Mouse (Mus musculus) midbrain, embryonic 13.5 days (tissue): Measurements from ENCODE around the gene Hist1h2ad. TPM values are rescaled to one million over a fixed set of nuclear protein-coding genes. Genes with fewer than 3 reads are reported as not detected.
"Not testable (repeated sequence)": the region's sequence is repeated elsewhere in the genome, so short reads cannot be mapped to it uniquely, and the experiment has no call there.

Experiments used
- ATAC-seq: fragments of 200-750 bp; cut with Nextera tagmentation; 2 replicates; pipeline ENCODE4 v1.8.0; 2017; ENCODE audit warnings: mild to moderate bottlenecking, moderate TSS enrichment, moderate library complexity
- H3K27ac ChIP-seq: fragments of 300-500 bp; sonication (generic); 2 replicates; pipeline ENCODE4 v1.5.1; 2015; ENCODE audit warnings: inconsistent platforms, mild to moderate bottlenecking, moderate library complexity
- H3K27me3 ChIP-seq: fragments of 300-500 bp; sonication (generic); 2 replicates; pipeline ENCODE4 v1.6.1; 2015; ENCODE audit warnings: mild to moderate bottlenecking, inconsistent platforms
- H3K36me3 ChIP-seq: fragments of 300-500 bp; sonication (generic); 2 replicates; pipeline ENCODE4 v1.6.1; 2015; ENCODE audit warnings: mild to moderate bottlenecking, inconsistent platforms
- H3K4me1 ChIP-seq: fragments of 300-500 bp; sonication (generic); replicated peaks from 2 replicates; pipeline ENCODE4 v1.6.1; 2015; ENCODE audit warnings: inconsistent platforms
- H3K4me2 ChIP-seq: fragments of 300-500 bp; sonication (generic); replicated peaks from 2 replicates; pipeline ENCODE4 v1.6.1; 2015; ENCODE audit warnings: moderate library complexity, mild to moderate bottlenecking, inconsistent platforms
- H3K4me3 ChIP-seq: fragments of 300-500 bp; sonication (generic); replicated peaks from 2 replicates; pipeline ENCODE4 v1.5.1; 2015; ENCODE audit warnings: mild to moderate bottlenecking, inconsistent platforms
- H3K9ac ChIP-seq: fragments of 300-500 bp; sonication (generic); replicated peaks from 2 replicates; pipeline ENCODE4 v1.6.1; 2015; ENCODE audit warnings: mild to moderate bottlenecking, inconsistent platforms
- H3K9me3 ChIP-seq: fragments of 300-500 bp; sonication (generic); 2 replicates; pipeline ENCODE4 v1.6.1; 2016; ENCODE audit warnings: mild to moderate bottlenecking, inconsistent platforms
- WGBS: fragments of 180-500 bp; shearing (Covaris S2); methylation state at CpG from one replicate; pipeline ENCODE4 v1.1.7; 2015; 5-methylcytosine and 5-hydroxymethylcytosine counted together
- polyA plus RNA-seq: library from polyadenylated mRNA; unstranded; fragments of >200 nt; fragmentation: Nextera tagmentation; extraction: Ambion mirVana; gene quantifications from 2 replicates; pipeline ENCODE4 v1.2.1, GENCODE M21; 2015

Hist1h2ad gene
- polyA plus RNA-seq, 1 experiment from 2014 or later = 1.7 TPM

DNA sequence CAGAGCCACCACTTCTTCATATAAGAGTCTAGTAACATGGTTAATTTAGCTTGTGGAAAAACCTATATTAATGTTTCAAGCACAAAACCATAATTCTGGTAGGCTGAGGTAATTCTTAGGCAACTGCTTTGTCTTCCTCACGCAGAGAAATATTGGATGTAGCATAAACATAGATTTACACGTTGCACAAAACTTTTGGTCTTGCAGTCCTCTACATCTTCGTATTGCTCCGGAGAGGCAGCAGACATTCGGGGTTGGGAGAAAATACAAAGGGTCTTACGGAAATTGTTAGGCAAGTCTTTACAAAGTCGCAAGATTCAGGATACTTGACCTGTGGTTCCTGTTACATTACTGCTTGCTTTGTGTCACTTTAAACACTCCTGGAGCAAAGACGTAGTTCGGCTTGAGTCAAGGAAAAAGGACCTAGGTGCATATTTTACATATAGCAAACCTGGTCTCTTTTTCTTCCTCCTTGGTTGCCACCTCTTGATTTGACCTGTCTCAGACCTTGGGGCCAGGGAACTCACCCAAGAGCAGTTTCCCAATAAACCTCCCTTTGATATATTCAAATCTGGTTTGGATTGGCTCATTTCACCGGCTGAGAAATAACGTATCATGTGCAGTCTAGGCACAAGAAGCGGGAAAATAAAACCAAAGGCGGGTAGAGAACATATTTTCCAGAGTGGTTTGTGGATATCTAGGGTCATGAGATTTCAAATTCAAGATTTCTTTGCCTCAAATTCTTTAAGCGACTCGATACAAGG is 39.6 kb upstream of the Hist1h2ad start:
- H3K27ac ChIP-seq = peak overlapping the region; percentile 72
- peak overlapping the region; percentile 76 for H3K4me2 ChIP-seq
- peaks cover 47% of the 10 kb centered on the region for H3K4me1 ChIP-seq
- peak; percentile 0; the same call in 1 of the 2 replicates for ATAC-seq
- no peaks in the 10 kb centered on the region for H3K27me3 ChIP-seq
- no peaks in the 10 kb centered on the region for H3K9me3 ChIP-seq
- H3K9ac ChIP-seq = peak overlapping the region; percentile 48
- WGBS = under 1% methylated on average over 15 of the region's 15 CpGs
- no peaks in the 10 kb centered on the region for H3K36me3 ChIP-seq
- peak overlapping the region; percentile 55 for H3K4me3 ChIP-seq

DNA sequence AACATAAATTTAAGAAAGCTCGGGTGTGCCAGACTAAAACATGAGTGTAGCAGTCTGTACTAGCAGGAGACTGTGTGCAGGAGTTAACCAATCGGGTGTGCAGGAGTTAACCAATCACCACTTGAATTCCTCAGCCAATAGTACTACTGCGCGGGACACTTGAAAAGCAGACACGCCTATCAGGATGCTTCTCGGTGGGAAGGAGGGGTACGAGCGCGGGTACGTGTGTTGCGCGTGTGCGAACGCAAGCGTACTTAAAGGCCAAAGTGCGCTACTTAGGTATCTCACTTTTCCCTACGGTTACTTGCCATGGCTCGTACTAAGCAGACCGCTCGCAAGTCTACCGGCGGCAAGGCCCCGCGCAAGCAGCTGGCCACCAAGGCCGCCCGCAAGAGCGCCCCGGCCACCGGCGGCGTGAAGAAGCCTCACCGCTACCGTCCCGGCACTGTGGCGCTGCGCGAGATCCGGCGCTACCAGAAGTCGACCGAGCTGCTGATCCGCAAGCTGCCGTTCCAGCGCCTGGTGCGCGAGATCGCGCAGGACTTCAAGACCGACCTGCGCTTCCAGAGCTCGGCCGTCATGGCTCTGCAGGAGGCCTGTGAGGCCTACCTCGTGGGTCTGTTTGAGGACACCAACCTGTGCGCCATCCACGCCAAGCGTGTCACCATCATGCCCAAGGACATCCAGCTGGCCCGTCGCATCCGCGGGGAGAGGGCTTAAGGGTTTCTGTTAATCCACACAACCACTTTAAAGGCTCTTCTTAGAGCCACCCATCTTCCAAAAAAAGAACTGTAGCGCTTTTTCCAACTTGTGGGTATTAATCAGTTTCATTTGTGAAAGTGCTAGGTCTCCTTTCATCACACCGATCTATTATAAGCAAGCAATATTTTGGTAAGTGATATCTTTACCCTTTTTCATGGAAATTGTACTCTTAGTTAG is 38.8 kb upstream of the Hist1h2ad start, which contains the start of gene Hist1h3g:
TSS of gene Hist1h3g (plus strand) at position 286 of the 939 bp plus-strand sequence.
- ATAC-seq = peak; percentile 91
- H3K4me1 ChIP-seq = peaks cover 42% of the 10 kb centered on the region
- H3K27me3 ChIP-seq, H3K9me3 ChIP-seq, H3K36me3 ChIP-seq: not testable (repeated sequence)
- peak within 1 kb of the TSS; percentile 59 for H3K9ac ChIP-seq
- H3K27ac ChIP-seq = peak within 1 kb of the TSS; percentile 72
- peak within 1 kb of the TSS; percentile 55 for H3K4me3 ChIP-seq
- peak within 1 kb of the TSS; percentile 76 for H3K4me2 ChIP-seq
- WGBS = under 1% methylated on average over 48 of the region's 62 CpGs

- no peak overlapping the region for H3K27ac ChIP-seq
- peak overlapping the region; percentile 55 for H3K4me3 ChIP-seq
- no peaks in the 10 kb centered on the region for H3K9me3 ChIP-seq
- peaks cover 42% of the 10 kb centered on the region for H3K4me1 ChIP-seq
- ATAC-seq = no peak
- H3K36me3 ChIP-seq = no peaks in the 10 kb centered on the region
- H3K9ac ChIP-seq = peak overlapping the region; percentile 59
- 18% methylated on average over 7 of the region's 7 CpGs for WGBS
- H3K27me3 ChIP-seq = no peaks in the 10 kb centered on the region
- H3K4me2 ChIP-seq = peak overlapping the region; percentile 76
Observed at GRCm38 (mm10) chr13:23536076-23536822, 37.9 kb upstream of the Hist1h2ad start.

GRCm38 (mm10) chr13:23537006-23537710 is 37.0 kb upstream of the Hist1h2ad start:
- H3K27me3 ChIP-seq = no peaks in the 10 kb centered on the region
- peak overlapping the region; percentile 76 for H3K4me2 ChIP-seq
- H3K9me3 ChIP-seq = no peaks in the 10 kb centered on the region
- no peak overlapping the region for H3K27ac ChIP-seq
- peaks cover 38% of the 10 kb centered on the region for H3K4me1 ChIP-seq
- H3K4me3 ChIP-seq = no peak overlapping the region; the same call in 1 of the 2 replicates
- 79% methylated on average over 3 of the region's 3 CpGs for WGBS
- no peak overlapping the region for H3K9ac ChIP-seq
- no peak for ATAC-seq
- no peaks in the 10 kb centered on the region for H3K36me3 ChIP-seq

- no peak overlapping the region for H3K4me3 ChIP-seq
- no peak overlapping the region for H3K4me2 ChIP-seq
- H3K9me3 ChIP-seq = no peaks in the 10 kb centered on the region
- no peaks in the 10 kb centered on the region for H3K36me3 ChIP-seq
- H3K9ac ChIP-seq = no peak overlapping the region
- no peaks in the 10 kb centered on the region for H3K27me3 ChIP-seq
- ATAC-seq = no peak
- 75% methylated on average over 5 of the region's 5 CpGs for WGBS
- H3K27ac ChIP-seq = no peak overlapping the region
- peaks cover 33% of the 10 kb centered on the region for H3K4me1 ChIP-seq
Observed at GRCm38 (mm10) chr13:23538249-23538648, 35.9 kb upstream of the Hist1h2ad start.

DNA sequence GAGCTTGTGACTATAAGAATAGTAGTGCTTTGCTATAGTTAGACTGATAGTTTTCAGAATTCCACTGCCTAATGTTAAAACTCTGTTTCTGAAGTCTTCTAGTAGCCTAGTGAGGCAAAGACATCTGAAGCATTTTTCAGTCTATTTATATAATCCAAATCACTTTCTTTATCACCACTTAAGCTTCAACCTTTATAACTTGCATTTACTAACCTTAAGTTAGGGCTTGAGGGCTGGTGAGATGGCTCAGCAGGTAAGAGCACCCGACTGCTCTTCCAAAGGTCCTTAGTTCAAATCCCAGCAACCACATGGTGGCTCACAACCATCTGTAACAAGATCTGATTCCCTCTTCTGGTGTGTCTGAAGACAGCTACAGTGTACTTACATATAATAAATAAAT is 34.4 kb upstream of the Hist1h2ad start:
- peaks cover 25% of the 10 kb centered on the region for H3K4me1 ChIP-seq
- H3K9ac ChIP-seq, H3K27me3 ChIP-seq, H3K4me3 ChIP-seq, H3K4me2 ChIP-seq, ATAC-seq, H3K9me3 ChIP-seq, H3K27ac ChIP-seq, H3K36me3 ChIP-seq: not testable (repeated sequence)
- WGBS = 70% methylated on average over 1 of the region's 1 CpGs

DNA sequence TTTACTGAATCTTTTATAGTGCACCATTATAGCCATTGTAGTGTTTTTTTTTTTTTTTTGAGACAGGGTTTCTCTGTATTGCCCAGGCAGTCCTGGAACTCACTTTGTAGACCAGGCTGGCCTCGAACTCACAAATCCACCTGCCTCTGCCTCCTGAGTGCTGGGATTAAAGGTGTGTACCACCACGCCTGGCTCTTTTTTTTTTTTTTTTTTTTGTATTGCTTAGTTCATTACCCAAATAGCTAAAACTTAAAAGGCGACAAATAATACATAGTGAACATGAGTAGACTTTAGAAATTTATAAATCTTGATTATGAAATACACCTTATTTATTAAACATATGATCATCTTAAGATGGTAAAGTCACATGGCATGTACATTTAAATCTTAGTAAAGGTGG is 32.7 kb upstream of the Hist1h2ad start:
- H3K27me3 ChIP-seq = no peaks in the 10 kb centered on the region
- 90% methylated on average over 3 of the region's 3 CpGs for WGBS
- H3K9ac ChIP-seq = no peak overlapping the region
- no peaks in the 10 kb centered on the region for H3K36me3 ChIP-seq
- no peak overlapping the region for H3K27ac ChIP-seq
- no peak for ATAC-seq
- H3K4me2 ChIP-seq = no peak overlapping the region
- no peaks in the 10 kb centered on the region for H3K9me3 ChIP-seq
- peaks cover 16% of the 10 kb centered on the region for H3K4me1 ChIP-seq
- no peak overlapping the region for H3K4me3 ChIP-seq

GRCm38 (mm10) chr13:23542225-23542980 is 31.8 kb upstream of the Hist1h2ad start:
- not testable (repeated sequence) for H3K36me3 ChIP-seq, H3K9me3 ChIP-seq, H3K27me3 ChIP-seq, H3K4me1 ChIP-seq, ATAC-seq
- 2% methylated on average over 3 of the region's 3 CpGs for WGBS
- peak overlapping the region; percentile 49 for H3K4me3 ChIP-seq
- peak overlapping the region; percentile 72 for H3K4me2 ChIP-seq
- peak overlapping the region; percentile 82 for H3K27ac ChIP-seq
- peak overlapping the region; percentile 65 for H3K9ac ChIP-seq

DNA sequence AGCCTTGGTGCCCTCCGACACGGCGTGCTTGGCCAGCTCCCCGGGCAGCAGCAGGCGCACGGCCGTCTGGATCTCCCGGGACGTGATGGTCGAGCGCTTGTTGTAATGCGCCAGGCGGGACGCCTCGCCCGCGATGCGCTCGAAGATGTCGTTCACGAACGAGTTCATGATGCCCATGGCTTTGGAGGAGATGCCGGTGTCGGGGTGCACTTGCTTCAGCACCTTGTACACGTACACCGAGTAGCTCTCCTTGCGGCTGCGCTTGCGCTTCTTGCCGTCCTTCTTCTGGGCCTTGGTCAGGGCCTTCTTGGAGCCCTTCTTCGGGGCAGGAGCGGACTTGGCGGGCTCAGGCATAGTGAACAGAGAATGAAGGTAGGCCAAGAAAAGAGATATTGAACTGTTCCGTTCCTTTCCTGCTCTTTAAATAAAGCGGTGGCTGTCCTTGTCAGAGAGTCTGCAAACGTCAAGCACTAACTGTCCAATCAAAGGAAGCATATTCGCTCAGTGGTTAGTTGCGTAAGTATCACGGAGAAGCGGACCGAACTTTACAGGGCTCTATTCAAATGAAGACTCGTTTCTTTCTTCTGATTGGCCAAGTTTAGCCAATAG is 31.1 kb upstream of the Hist1h2ad start, which contains the start of gene Hist1h2bh:
TSS of gene Hist1h2bh (minus strand) at position 394 of the 609 bp plus-strand sequence.
- Histone ChIP-seq H3K4me2 (peak within 1 kb of the TSS; percentile 72), H3K9ac (peak within 1 kb of the TSS; percentile 65), H3K27ac (peak within 1 kb of the TSS; percentile 83), H3K4me3 (peak within 1 kb of the TSS; percentile 50)
- under 1% methylated on average over 37 of the region's 42 CpGs for WGBS
- H3K4me1 ChIP-seq, H3K9me3 ChIP-seq, H3K27me3 ChIP-seq, H3K36me3 ChIP-seq: not testable (repeated sequence)
- ATAC-seq = peak; percentile 91

DNA sequence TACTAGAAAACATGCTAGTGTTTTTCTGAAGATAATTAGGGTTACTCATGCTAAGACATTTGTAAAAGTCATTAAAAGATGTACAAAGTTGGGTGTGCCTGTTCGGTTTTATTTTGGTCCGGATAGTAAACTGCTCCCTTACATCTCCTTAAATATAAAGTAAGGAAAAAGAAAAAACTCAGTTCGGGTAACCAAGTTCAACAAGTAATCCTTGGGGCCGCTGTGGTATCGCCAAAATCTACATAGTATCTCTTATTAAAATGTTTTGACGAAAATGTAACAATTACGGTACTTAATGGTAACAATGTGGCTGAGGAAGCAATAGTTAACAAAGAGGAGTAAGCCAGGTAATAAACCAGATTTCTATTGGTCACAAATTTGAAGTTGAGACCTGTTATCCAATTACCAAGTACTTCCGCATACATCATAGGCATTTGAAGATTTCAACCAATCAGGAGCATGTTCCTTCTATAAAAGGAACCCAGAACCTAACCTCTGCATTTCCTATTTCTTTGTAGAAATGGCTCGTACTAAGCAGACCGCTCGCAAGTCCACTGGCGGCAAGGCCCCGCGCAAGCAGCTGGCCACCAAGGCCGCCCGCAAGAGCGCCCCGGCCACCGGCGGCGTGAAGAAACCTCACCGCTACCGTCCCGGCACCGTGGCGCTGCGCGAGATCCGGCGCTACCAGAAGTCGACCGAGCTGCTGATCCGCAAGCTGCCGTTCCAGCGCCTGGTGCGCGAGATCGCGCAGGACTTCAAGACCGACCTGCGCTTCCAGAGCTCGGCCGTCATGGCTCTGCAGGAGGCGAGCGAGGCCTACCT is 30.0 kb upstream of the Hist1h2ad start, which contains the start of gene Hist1h3f:
TSS of gene Hist1h3f (plus strand) at position 88 of the 822 bp plus-strand sequence.
- H3K9me3 ChIP-seq = no peaks in the 10 kb centered on the region
- H3K27me3 ChIP-seq = no peaks in the 10 kb centered on the region
- WGBS = under 1% methylated on average over 30 of the region's 45 CpGs
- H3K4me3 ChIP-seq = peak within 1 kb of the TSS; percentile 50
- peak; percentile 96 for ATAC-seq
- H3K27ac ChIP-seq = peak within 1 kb of the TSS; percentile 93
- peaks cover 8% of the 10 kb centered on the region for H3K4me1 ChIP-seq
- peak within 1 kb of the TSS; percentile 76 for H3K9ac ChIP-seq
- H3K36me3 ChIP-seq = no peaks in the 10 kb centered on the region
- H3K4me2 ChIP-seq = peak within 1 kb of the TSS; percentile 72
